Mouse (Mus musculus) lung, postnatal 0 days (tissue): ENCODE data around the gene Scly.
A peak's percentile ranks its signal among the peaks of the same experiment; 100 is the strongest.

ENCODE experiments used
- CTCF ChIP-seq: IDR thresholded peaks from 2 replicates; pipeline ENCODE4 v1.5.1; 2016; ENCODE audit warnings: antibody characterized with exemption, mild to moderate bottlenecking
- EP300 ChIP-seq: IDR thresholded peaks from 2 replicates; pipeline ENCODE4 v1.6.1; 2016; ENCODE audit warnings: antibody characterized with exemption, mild to moderate bottlenecking, control low read depth

- peak; percentile 26; the same call in 1 of the 2 replicates for TF ChIP-seq CTCF
- no peak for TF ChIP-seq EP300
These were observed at the start of gene Scly for GRCm38 (mm10) chr1:91297799-91298744.
